Mouse (Mus musculus) spleen, adult 12 weeks (tissue): ENCODE results near the gene Tmem165.

ENCODE experiments used
- DNase-seq: peaks from one replicate; pipeline ENCODE4 v3.0.0; 2022; ENCODE audit warnings: low spot score

Tmem165 gene

GRCm38 (mm10) chr5:76175051-76175450, 8.6 kb upstream of the Tmem165 start:
- DNase-seq: no peak

GRCm38 (mm10) chr5:76176411-76176810, 7.3 kb upstream of the Tmem165 start:
- no peak for DNase-seq

- DNase-seq: no peak
Measured at GRCm38 (mm10) chr5:76176841-76177240, 6.8 kb upstream of the Tmem165 start.

- no peak for DNase-seq
Measured at GRCm38 (mm10) chr5:76177664-76178063, 6.0 kb upstream of the Tmem165 start.

GRCm38 (mm10) chr5:76179171-76179570, 4.5 kb upstream of the Tmem165 start:
- no peak for DNase-seq

GRCm38 (mm10) chr5:76179791-76180190, 3.9 kb upstream of the Tmem165 start:
- no peak for DNase-seq

- no peak for DNase-seq
Measured at GRCm38 (mm10) chr5:76182326-76182725, 1.4 kb upstream of the Tmem165 start.

GRCm38 (mm10) chr5:76183043-76183749, 484 bp upstream of the Tmem165 start:
- DNase-seq: no peak

- DNase-seq: peak; percentile 54
Measured at GRCm38 (mm10) chr5:76184286-76185080, 803 bp downstream of the Tmem165 start.

- no peak for DNase-seq
Measured at GRCm38 (mm10) chr5:76187885-76188284, 4.2 kb downstream of the Tmem165 start.

GRCm38 (mm10) chr5:76190609-76191008, 6.9 kb downstream of the Tmem165 start:
- no peak for DNase-seq

GRCm38 (mm10) chr5:76193075-76193474, 9.4 kb downstream of the Tmem165 start:
- DNase-seq: no peak

GRCm38 (mm10) chr5:76194377-76194945, 10.8 kb downstream of the Tmem165 start:
- DNase-seq: no peak

- DNase-seq: no peak
Measured at GRCm38 (mm10) chr5:76199346-76199745, 15.7 kb downstream of the Tmem165 start.

GRCm38 (mm10) chr5:76203171-76203570, 19.5 kb downstream of the Tmem165 start:
- DNase-seq: no peak

- DNase-seq: no peak
Measured at GRCm38 (mm10) chr5:76205886-76206285, 22.2 kb downstream of the Tmem165 start.

GRCm38 (mm10) chr5:76208066-76208465, 24.4 kb downstream of the Tmem165 start:
- DNase-seq: no peak

GRCm38 (mm10) chr5:76216691-76217090, 33.0 kb downstream of the Tmem165 start:
- DNase-seq: no peak

GRCm38 (mm10) chr5:76231171-76231855, 47.6 kb downstream of the Tmem165 start:
- DNase-seq: no peak

GRCm38 (mm10) chr5:76243274-76243673, 59.6 kb downstream of the Tmem165 start:
- no peak for DNase-seq

GRCm38 (mm10) chr5:76243929-76244328, 60.2 kb downstream of the Tmem165 start:
- no peak for DNase-seq

- DNase-seq: no peak
Measured at GRCm38 (mm10) chr5:76244430-76244829, 60.8 kb downstream of the Tmem165 start.
